Comparison of ENCODE assay signal across 8 mouse cellular contexts in genomic region chr11:103292152-103292889, GRCm38 (mm10). TPM values are rescaled to one million over a fixed set of nuclear protein-coding genes. Genes with fewer than 3 reads are reported as not detected.
DNase-seq lines count a peak whose midpoint lies in the region; ATAC-seq and TF ChIP-seq lines count a peak whose summit lies in the region.

No protein-coding gene starts in this region.

- no peaks in the 10 kb centered on the region for H3K36me3 ChIP-seq in forebrain, embryonic 14.5 days (ENCODE audit: control insufficient read depth, insufficient read depth, low read length)
- H3K36me3 ChIP-seq in forebrain, embryonic 16.5 days (ENCODE audit: control insufficient read depth, insufficient read depth), result no peaks in the 10 kb centered on the region
- H3K36me3 ChIP-seq in limb, embryonic 10.5 days, result no peaks in the 10 kb centered on the region
- no peaks in the 10 kb centered on the region for H3K36me3 ChIP-seq in stomach, postnatal 0 days (ENCODE audit: control insufficient read depth, insufficient read depth, low read length)

- H3K4me2 ChIP-seq in forebrain, embryonic 14.5 days (ENCODE audit: low read length), result no peak overlapping the region
- H3K4me2 ChIP-seq in forebrain, embryonic 16.5 days (ENCODE audit: low read length), result no peak overlapping the region
- H3K4me2 ChIP-seq in stomach, postnatal 0 days (replicated peaks; ENCODE audit: low read depth), result no peak overlapping the region

- TF ChIP-seq CTCF in stomach, postnatal 0 days (IDR thresholded peaks at IDR 0.05; ENCODE audit: low read depth), result no peak

- ATAC-seq in forebrain, embryonic 14.5 days, result no peak
- ATAC-seq in forebrain, embryonic 16.5 days, result no peak
- peak; percentile 29; the same call in 1 of the 2 replicates for ATAC-seq in stomach, postnatal 0 days (ENCODE audit: low FRiP score, low TSS enrichment)
- ATAC-seq in CD4-positive, CD25-positive, alpha-beta regulatory T cell, adult 4 months, result no peak

- no peaks in the 10 kb centered on the region for H3K9me3 ChIP-seq in forebrain, embryonic 14.5 days (replicated peaks; ENCODE audit: control insufficient read depth, low read length)
- no peaks in the 10 kb centered on the region for H3K9me3 ChIP-seq in forebrain, embryonic 16.5 days (ENCODE audit: control insufficient read depth, low read length)
- no peaks in the 10 kb centered on the region for H3K9me3 ChIP-seq in limb, embryonic 10.5 days (replicated peaks)
- no peaks in the 10 kb centered on the region for H3K9me3 ChIP-seq in stomach, postnatal 0 days (ENCODE audit: control insufficient read depth, low read length)

- 0 out of 2 replicates have a peak, but pooled peaks cover 2% of the 10 kb centered on the region for H3K4me1 ChIP-seq in forebrain, embryonic 14.5 days (ENCODE audit: control insufficient read depth, insufficient read depth, low read length)
- peaks cover 7% of the 10 kb centered on the region for H3K4me1 ChIP-seq in forebrain, embryonic 16.5 days (replicated peaks; ENCODE audit: control insufficient read depth, insufficient read depth, low read length)
- H3K4me1 ChIP-seq in limb, embryonic 10.5 days, result peaks cover 37% of the 10 kb centered on the region
- no peaks in the 10 kb centered on the region; the same call in 1 of the 2 replicates for H3K4me1 ChIP-seq in stomach, postnatal 0 days (replicated peaks; ENCODE audit: control insufficient read depth, insufficient read depth)

- 16% methylated on average over 14 of the region's 14 CpGs for WGBS in forebrain, embryonic 14.5 days
- WGBS in forebrain, embryonic 16.5 days, result 16% methylated on average over 14 of the region's 14 CpGs
- 17% methylated on average over 14 of the region's 14 CpGs for WGBS in limb, embryonic 10.5 days
- 8% methylated on average over 14 of the region's 14 CpGs for WGBS in stomach, postnatal 0 days

- H3K27me3 ChIP-seq in forebrain, embryonic 14.5 days (replicated peaks; ENCODE audit: control insufficient read depth, insufficient read depth, low read length), result no peaks in the 10 kb centered on the region
- H3K27me3 ChIP-seq in forebrain, embryonic 16.5 days (replicated peaks; ENCODE audit: control insufficient read depth, insufficient read depth, low read length), result no peaks in the 10 kb centered on the region
- 0 out of 2 replicates have a peak, but pooled peaks cover 4% of the 10 kb centered on the region for H3K27me3 ChIP-seq in limb, embryonic 10.5 days (ENCODE audit: low read depth, poor library complexity, severe bottlenecking)
- H3K27me3 ChIP-seq in stomach, postnatal 0 days (ENCODE audit: control insufficient read depth, insufficient read depth, low read length), result no peaks in the 10 kb centered on the region

- H3K4me3 ChIP-seq in forebrain, embryonic 14.5 days (ENCODE audit: low read depth, low read length), result no peak overlapping the region
- no peak overlapping the region for H3K4me3 ChIP-seq in forebrain, embryonic 16.5 days (replicated peaks; ENCODE audit: low read length)
- no peak overlapping the region for H3K4me3 ChIP-seq in limb, embryonic 10.5 days
- no peak overlapping the region for H3K4me3 ChIP-seq in stomach, postnatal 0 days (ENCODE audit: low read depth, low read length)

- H3K9ac ChIP-seq in forebrain, embryonic 14.5 days (ENCODE audit: low read length), result no peak overlapping the region
- no peak overlapping the region for H3K9ac ChIP-seq in forebrain, embryonic 16.5 days (replicated peaks; ENCODE audit: low read depth, low read length)
- H3K9ac ChIP-seq in stomach, postnatal 0 days (ENCODE audit: low read length), result no peak overlapping the region; the same call in 1 of the 2 replicates

- peak; percentile 49 for DNase-seq in forebrain, embryonic 14.5 days (ENCODE audit: low spot score)
- peak; percentile 93 for DNase-seq in adipocyte (ENCODE audit: low spot score)
- DNase-seq in heart, adult 9 months (ENCODE audit: low spot score in 2 of 2), result peak; percentile 87 to 90
- DNase-seq in limb, embryonic 10.5 days (ENCODE audit: low spot score), result peak; percentile 55
- peak; percentile 23 for DNase-seq in stomach, postnatal 0 days (ENCODE audit: low spot score)
- no peak for DNase-seq in cerebellum, adult 8-10 months

- no peak for TF ChIP-seq EP300 in stomach, postnatal 0 days (optimal IDR thresholded peaks at IDR 0.05)

- H3K27ac ChIP-seq in forebrain, embryonic 14.5 days (ENCODE audit: low read depth, low read length), result no peak overlapping the region
- no peak overlapping the region for H3K27ac ChIP-seq in forebrain, embryonic 16.5 days (ENCODE audit: low read length)
- H3K27ac ChIP-seq in limb, embryonic 10.5 days, result peak overlapping the region; percentile 51; the same call in 1 of the 2 replicates
- peak overlapping the region; percentile 49; the same call in 1 of the 2 replicates for H3K27ac ChIP-seq in stomach, postnatal 0 days (replicated peaks)

RNA-seq across cellular contexts. Expression of gene Map3k14, which starts 25.0 kb away (rescaled TPM):
- polyA plus RNA-seq in forebrain, embryonic 14.5 days (2014; fragmentation: Nextera tagmentation; extraction: Ambion mirVana), result 1.7 and 2.7 TPM in 2 replicates
- polyA plus RNA-seq in forebrain, embryonic 16.5 days (2015; fragmentation: Nextera tagmentation; extraction: Ambion mirVana), result 2.8 and 4.8 TPM in 2 replicates
- 2.8 TPM in 2 replicates for polyA plus RNA-seq in limb, embryonic 10.5 days (2016; fragmentation: Nextera tagmentation; extraction: Ambion mirVana)
- polyA plus RNA-seq in stomach, postnatal 0 days (2015; fragmentation: Nextera tagmentation; extraction: Ambion mirVana), result 1.6 TPM in 2 replicates
- 10 to 100 TPM; 29.6 to 50.3 TPM for polyA plus RNA-seq in CD4-positive, CD25-positive, alpha-beta regulatory T cell, adult 4 months (2017; shearing (Covaris generic))

Comparison
In these comparisons a context has a peak if more than half of its experiments do, and no peak if none do; other contexts are left out.
1. H3K27ac ChIP-seq: peak in limb, embryonic 10.5 days (single experiment) and stomach, postnatal 0 days (single experiment); none in forebrain, embryonic 14.5 days (single experiment) and forebrain, embryonic 16.5 days (single experiment).